Mouse (Mus musculus) adrenal gland, postnatal 14 days (tissue): ENCODE data around the gene Wasl. TPM values are rescaled to one million over a fixed set of nuclear protein-coding genes. Genes with fewer than 3 reads are reported as not detected.
A peak's percentile ranks its signal among the peaks of the same experiment; 100 is the strongest.

ENCODE experiments used
- DNase-seq: peaks from one replicate; pipeline ENCODE4 v3.0.0; 2021; ENCODE audit warnings: mixed read lengths
- total RNA-seq: library from RNA; stranded (reverse); gene quantifications from 2 replicates; pipeline ENCODE4 v1.2.3, GENCODE M21; 2021

Gene Wasl
- total RNA-seq, 1 experiment from 2014 or later, result 53.9 TPM

GRCm38 (mm10) chr6:24645346-24646053 lies 19.3 kb downstream of the Wasl start:
- DNase-seq, result no peak

GRCm38 (mm10) chr6:24642960-24643359 lies 21.8 kb downstream of the Wasl start:
- DNase-seq, result no peak

GRCm38 (mm10) chr6:24642161-24642560 lies 22.6 kb downstream of the Wasl start:
- no peak for DNase-seq

GRCm38 (mm10) chr6:24641286-24641685 lies 23.5 kb downstream of the Wasl start:
- DNase-seq, result no peak

- DNase-seq, result no peak
These were observed 29.0 kb downstream of the Wasl start for GRCm38 (mm10) chr6:24635814-24636213.

- DNase-seq, result no peak
These were observed 30.7 kb downstream of the Wasl start for GRCm38 (mm10) chr6:24634065-24634464.

GRCm38 (mm10) chr6:24632061-24632460 lies 32.7 kb downstream of the Wasl start:
- DNase-seq, result peak; percentile 40

GRCm38 (mm10) chr6:24628499-24628898 lies 36.3 kb downstream of the Wasl start:
- no peak for DNase-seq

GRCm38 (mm10) chr6:24627586-24628030 lies 37.2 kb downstream of the Wasl start:
- peak; percentile 72 for DNase-seq

- no peak for DNase-seq
These were observed 42.7 kb downstream of the Wasl start for GRCm38 (mm10) chr6:24622098-24622497.

GRCm38 (mm10) chr6:24620936-24621335 lies 43.9 kb downstream of the Wasl start:
- no peak for DNase-seq

GRCm38 (mm10) chr6:24619285-24620045 lies 45.3 kb downstream of the Wasl start:
- DNase-seq, result no peak

GRCm38 (mm10) chr6:24616746-24617145 lies 48.1 kb downstream of the Wasl start:
- DNase-seq, result no peak

GRCm38 (mm10) chr6:24613918-24614317 lies 50.9 kb downstream of the Wasl start:
- DNase-seq, result no peak

- no peak for DNase-seq
These were observed 51.5 kb downstream of the Wasl start for GRCm38 (mm10) chr6:24613346-24613745.

- DNase-seq, result no peak
These were observed 52.6 kb downstream of the Wasl start for GRCm38 (mm10) chr6:24612074-24612755.

GRCm38 (mm10) chr6:24610358-24610757 lies 54.5 kb downstream of the Wasl start:
- DNase-seq, result no peak

- no peak for DNase-seq
These were observed 55.3 kb downstream of the Wasl start for GRCm38 (mm10) chr6:24609531-24609930.

- no peak for DNase-seq
These were observed 56.1 kb downstream of the Wasl start for GRCm38 (mm10) chr6:24608682-24609081.

- DNase-seq, result no peak
These were observed 56.7 kb downstream of the Wasl start for GRCm38 (mm10) chr6:24608129-24608528.

GRCm38 (mm10) chr6:24607531-24607930 lies 57.3 kb downstream of the Wasl start:
- no peak for DNase-seq

GRCm38 (mm10) chr6:24606512-24606911 lies 58.3 kb downstream of the Wasl start:
- DNase-seq, result no peak

GRCm38 (mm10) chr6:24605631-24606030 lies 59.2 kb downstream of the Wasl start:
- DNase-seq, result no peak
